Mouse (Mus musculus): ENCODE measurements at regions not wholly inside any gene's neighbourhood (a gene's known extent, or its start where the extent isn't known, plus 50 kb on each side); places are given as distances from the start of the nearest gene placed in this dataset.
A peak's percentile ranks its signal among the peaks of the same experiment; 100 is the strongest.

- peak in 1 of 2 experiments; percentile 13; a peak in 1 of 4 replicates for TF ChIP-seq EP300 (IDR thresholded peaks at IDR 0.05; ENCODE audit: low read depth in 1 of 2, low read length in 2 of 2)
- TF ChIP-seq MAFK (IDR thresholded peaks at IDR 0.05; ENCODE audit: borderline replicate concordance, low read depth, low read length), result no peak
- TF ChIP-seq CHD2 (IDR thresholded peaks at IDR 0.05; ENCODE audit: low read length), result no peak
- TF ChIP-seq E2F4 (IDR thresholded peaks at IDR 0.05; ENCODE audit: borderline replicate concordance, low read depth, low read length), result no peak
Measured at GRCm38 (mm10) chr5:118480965-118481793, 79.3 kb upstream of the Med13l start (continued).

GRCm38 (mm10) chr5:118481794-118482049, 78.8 kb upstream of the Med13l start:
- no peak for DNase-seq (ENCODE audit: low read depth, low spot score)
- Histone ChIP-seq H3K4me3 (ENCODE audit: control insufficient read depth in 1 of 2, insufficient read depth in 1 of 2, low read depth in 2 of 2, low read length in 2 of 2) (no peak overlapping the region; a peak in 1 of 4 replicates), H3K79me2 (ENCODE audit: control insufficient read depth, insufficient read depth, low read length, poor library complexity) (no peaks in the 10 kb centered on the region; the same call in 1 of the 2 replicates), H3K9me3 (replicated peaks; ENCODE audit: insufficient read depth, low read length) (no peaks in the 10 kb centered on the region), H3K27me3 (ENCODE audit: control insufficient read depth in 1 of 2, insufficient read depth in 2 of 2, low read length in 2 of 2) (no peaks in the 10 kb centered on the region), H3K27ac (ENCODE audit: control insufficient read depth, low read depth, low read length) (peak overlapping the region; percentile 91), H3K36me3 (ENCODE audit: control insufficient read depth in 1 of 2, insufficient read depth in 2 of 2, low read length in 2 of 2) (peaks cover 0 to 53% of the 10 kb centered on the region in 2 experiments; a peak in 2 of 4 replicates), H3K4me1 (ENCODE audit: control insufficient read depth in 1 of 2, insufficient read depth in 2 of 2, low read length in 2 of 2) (peaks cover 24 to 71% of the 10 kb centered on the region in 2 experiments), H3K9ac (ENCODE audit: control insufficient read depth, low read depth, low read length, poor library complexity, severe bottlenecking) (peak overlapping the region; percentile 62; the same call in 1 of the 2 replicates)
- TF ChIP-seq POLR2AphosphoS5 (IDR thresholded peaks at IDR 0.05; ENCODE audit: borderline replicate concordance, low read depth, low read length), result no peak
- TF ChIP-seq ZNF384 (IDR thresholded peaks at IDR 0.05; ENCODE audit: low read depth, low read length), result peak; percentile 96

- H3K27ac ChIP-seq (ENCODE audit: control insufficient read depth, low read depth, low read length), result peak overlapping the region; percentile 91
- no peaks in the 10 kb centered on the region; the same call in 1 of the 2 replicates for H3K79me2 ChIP-seq (ENCODE audit: control insufficient read depth, insufficient read depth, low read length, poor library complexity)
- H3K36me3 ChIP-seq (ENCODE audit: control insufficient read depth in 1 of 2, insufficient read depth in 2 of 2, low read length in 2 of 2), result peaks cover 0 to 47% of the 10 kb centered on the region in 2 experiments; a peak in 2 of 4 replicates
- H3K9ac ChIP-seq (ENCODE audit: control insufficient read depth, low read depth, low read length, poor library complexity, severe bottlenecking), result peak overlapping the region; percentile 62
- DNase-seq (ENCODE audit: low read depth, low spot score), result peak; percentile 66
- H3K9me3 ChIP-seq (replicated peaks; ENCODE audit: insufficient read depth, low read length), result no peaks in the 10 kb centered on the region
- H3K4me3 ChIP-seq (ENCODE audit: control insufficient read depth in 1 of 2, insufficient read depth in 1 of 2, low read depth in 2 of 2, low read length in 2 of 2), result peak overlapping the region; percentile 37 to 67
- no peak for TF ChIP-seq GABPA (IDR thresholded peaks at IDR 0.05; ENCODE audit: low read depth, low read length)
- 0 out of 2 replicates have a peak, but pooled peaks have one; percentile 10 for TF ChIP-seq MYC (IDR thresholded peaks at IDR 0.05; ENCODE audit: low read depth, low read length)
- peak in 1 of 2 experiments; percentile 38; a peak in 1 of 4 replicates for TF ChIP-seq POLR2A (IDR thresholded peaks at IDR 0.05; ENCODE audit: control insufficient read depth in 1 of 2, insufficient read depth in 1 of 2, low read depth in 1 of 2, low read length in 2 of 2, poor library complexity in 1 of 2)
- 0 out of 4 replicates have a peak, but pooled peaks of 1 of the 2 experiments have one; percentile 42 for TF ChIP-seq USF2 (IDR thresholded peaks at IDR 0.05; ENCODE audit: borderline replicate concordance in 1 of 2, insufficient read depth in 1 of 2, low read depth in 1 of 2, low read length in 2 of 2)
- peak; percentile 89 for TF ChIP-seq USF1 (IDR thresholded peaks at IDR 0.05; ENCODE audit: low read depth, low read length)
- no peak for TF ChIP-seq CHD2 (IDR thresholded peaks at IDR 0.05; ENCODE audit: low read length)
- peaks cover 21 to 71% of the 10 kb centered on the region in 2 experiments for H3K4me1 ChIP-seq (ENCODE audit: control insufficient read depth in 1 of 2, insufficient read depth in 2 of 2, low read length in 2 of 2)
- H3K27me3 ChIP-seq (ENCODE audit: control insufficient read depth in 1 of 2, insufficient read depth in 2 of 2, low read length in 2 of 2), result no peaks in the 10 kb centered on the region
Measured at GRCm38 (mm10) chr5:118482598-118482997, 77.9 kb upstream of the Med13l start.
